Mouse (Mus musculus) lung, postnatal 10 days (tissue): ENCODE measurements at regions not wholly inside any gene's neighbourhood (a gene's known extent, or its start where the extent isn't known, plus 50 kb on each side); places are given as distances from the start of the nearest gene placed in this dataset.

Experiments
- DNase-seq: peaks from one replicate; pipeline ENCODE4 v3.0.0; 2021

- DNase-seq = no peak
These were observed 56.5 kb upstream of the Grin2b start for GRCm38 (mm10) chr6:136229791-136230190.

GRCm38 (mm10) chr6:136235473-136235872, 62.2 kb upstream of the Grin2b start:
- no peak for DNase-seq

- peak; percentile 7 for DNase-seq
These were observed 65.7 kb upstream of the Grin2b start for GRCm38 (mm10) chr6:136238989-136239388.

- no peak for DNase-seq
These were observed 66.1 kb upstream of the Grin2b start for GRCm38 (mm10) chr6:136239416-136239815.

GRCm38 (mm10) chr6:136241574-136242311, 68.4 kb upstream of the Grin2b start:
- peak; percentile 10 for DNase-seq

- DNase-seq = no peak
These were observed 71.6 kb upstream of the Grin2b start for GRCm38 (mm10) chr6:136244895-136245294.

GRCm38 (mm10) chr6:136255726-136256512, 71.4 kb upstream of the Gm8994 start:
- DNase-seq = no peak

- no peak for DNase-seq
These were observed 51.6 kb upstream of the Gm8994 start for GRCm38 (mm10) chr6:136275742-136276141.

- no peak for DNase-seq
These were observed 50.6 kb upstream of the Gm8994 start for GRCm38 (mm10) chr6:136276771-136277170.
